Mouse (Mus musculus) testis, adult 2 months (tissue): ENCODE results near the gene Xntrpc.

Experiments
- CTCF ChIP-seq: fragments of 200-500 bp; IDR thresholded peaks from 2 replicates; pipeline ENCODE4 v1.5.1; 2012; ENCODE audit warnings: low read depth, mild to moderate bottlenecking, inconsistent platforms, low read length, moderate library complexity; ENCODE audit not compliant: control insufficient read depth, insufficient read depth, insufficient replicate concordance
- POLR2A ChIP-seq: fragments of 200-500 bp; IDR thresholded peaks from 2 replicates; pipeline ENCODE4 v1.6.1; 2012; ENCODE audit warnings: low read depth, mild to moderate bottlenecking, inconsistent platforms, low read length, moderate library complexity; ENCODE audit not compliant: control insufficient read depth

DNA sequence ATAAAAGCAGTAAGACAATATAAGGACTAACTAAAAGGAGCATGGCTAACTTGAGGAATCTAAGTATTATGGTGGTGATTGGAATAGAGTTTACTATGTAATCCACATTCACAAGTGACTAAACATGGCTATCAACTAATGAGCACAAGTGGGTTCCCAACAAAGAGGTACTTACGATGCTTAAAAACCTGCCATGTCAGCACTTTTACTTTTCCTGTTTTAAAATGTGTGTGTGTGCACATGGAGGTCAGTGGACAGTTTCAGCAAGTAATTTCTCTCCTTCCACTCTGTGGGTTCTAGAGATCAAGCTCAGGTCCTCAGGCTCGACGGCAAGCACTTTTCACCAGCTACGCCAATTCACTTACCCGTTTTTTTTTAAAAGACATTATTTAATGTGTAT, 72.4 kb downstream of the Xntrpc start:
- TF ChIP-seq CTCF, result no peak
- no peak for TF ChIP-seq POLR2A
